Mouse (Mus musculus): ENCODE measurements around the gene Hnrnpd. TPM values are rescaled to one million over a fixed set of nuclear protein-coding genes. Genes with fewer than 3 reads are reported as not detected.
A peak's percentile ranks its signal among the peaks of the same experiment; 100 is the strongest.

The Hnrnpd gene
- polyA plus RNA-seq, 1 experiment from 2014 or later, result 245 TPM

- no peak for ATAC-seq
Measured at GRCm38 (mm10) chr5:99958666-99959065, 20.1 kb downstream of the Hnrnpd start.

DNA sequence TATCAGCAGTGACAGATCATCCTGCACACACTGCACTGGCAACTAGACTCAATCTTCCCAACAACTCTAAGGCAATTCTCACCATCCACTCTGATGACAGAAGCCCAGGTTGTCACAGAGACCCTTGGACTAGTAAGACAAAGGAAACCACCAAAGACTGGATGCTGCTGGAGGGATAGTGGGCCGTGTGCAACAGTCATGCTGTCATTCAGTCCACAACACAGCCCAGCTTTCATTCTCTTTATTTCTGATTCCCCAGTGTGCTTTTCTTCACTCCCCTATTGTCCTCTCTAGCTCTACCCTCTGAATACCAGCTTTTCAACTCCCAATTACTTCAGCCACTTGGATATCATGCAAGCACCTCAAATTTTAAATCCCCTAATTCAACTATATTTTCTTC, 24.9 kb downstream of the Hnrnpd start:
- no peak overlapping the region for H3K4me2 ChIP-seq
- ATAC-seq, result no peak
- no peaks in the 10 kb centered on the region for H3K27me3 ChIP-seq (replicated peaks)
- 52% methylated on average over 1 of the region's 1 CpGs for WGBS (ENCODE audit: insufficient replicate concordance)
- H3K9ac ChIP-seq, result no peak overlapping the region
- H3K4me3 ChIP-seq, result no peak overlapping the region
- H3K36me3 ChIP-seq, result peaks cover 46% of the 10 kb centered on the region
- H3K4me1 ChIP-seq, result no peaks in the 10 kb centered on the region; the same call in 1 of the 2 replicates
- no peak overlapping the region for H3K27ac ChIP-seq
- no peaks in the 10 kb centered on the region for H3K9me3 ChIP-seq (replicated peaks)

More at GRCm38 (mm10) chr5:99958666-99959065, 20.1 kb downstream of the Hnrnpd start:
- H3K9me3 ChIP-seq (replicated peaks), result no peaks in the 10 kb centered on the region
- whole genome bisulfite sequencing (ENCODE audit: insufficient replicate concordance), result 88% methylated on average over 1 of the region's 1 CpGs
- H3K27ac ChIP-seq, result no peak overlapping the region
- peaks cover 62% of the 10 kb centered on the region for H3K36me3 ChIP-seq
- no peak overlapping the region for H3K4me3 ChIP-seq
- no peak overlapping the region for H3K9ac ChIP-seq
- H3K4me2 ChIP-seq, result no peak overlapping the region
- H3K27me3 ChIP-seq (replicated peaks), result no peaks in the 10 kb centered on the region
- no peaks in the 10 kb centered on the region for H3K4me1 ChIP-seq

- 66% methylated on average over 5 of the region's 5 CpGs for WGBS (ENCODE audit: insufficient replicate concordance)
- ATAC-seq, result peak; percentile 58
- no peak overlapping the region for H3K27ac ChIP-seq
- no peaks in the 10 kb centered on the region for H3K9me3 ChIP-seq (replicated peaks)
- no peak overlapping the region for H3K9ac ChIP-seq
- no peak overlapping the region for H3K4me2 ChIP-seq
- H3K4me1 ChIP-seq, result no peaks in the 10 kb centered on the region; the same call in 1 of the 2 replicates
- H3K4me3 ChIP-seq, result no peak overlapping the region
- H3K27me3 ChIP-seq (replicated peaks), result no peaks in the 10 kb centered on the region
- peaks cover 33% of the 10 kb centered on the region for H3K36me3 ChIP-seq
Measured at GRCm38 (mm10) chr5:99952513-99952912, 26.2 kb downstream of the Hnrnpd start.

GRCm38 (mm10) chr5:99941776-99942502, 36.8 kb downstream of the Hnrnpd start:
- H3K4me2 ChIP-seq, result no peak overlapping the region
- WGBS (ENCODE audit: insufficient replicate concordance), result 68% methylated on average over 10 of the region's 10 CpGs

GRCm38 (mm10) chr5:99941273-99941672, 37.5 kb downstream of the Hnrnpd start:
- ATAC-seq, result no peak
- WGBS (ENCODE audit: insufficient replicate concordance), result 72% methylated on average over 10 of the region's 10 CpGs
- peaks cover 10% of the 10 kb centered on the region; the same call in 1 of the 2 replicates for H3K36me3 ChIP-seq
- H3K27ac ChIP-seq, result no peak overlapping the region
- no peaks in the 10 kb centered on the region for H3K27me3 ChIP-seq (replicated peaks)
- peaks cover 15% of the 10 kb centered on the region for H3K9me3 ChIP-seq (replicated peaks)
- H3K9ac ChIP-seq, result no peak overlapping the region
- no peak overlapping the region for H3K4me3 ChIP-seq
- H3K4me1 ChIP-seq, result no peaks in the 10 kb centered on the region
- no peak overlapping the region for H3K4me2 ChIP-seq

More at GRCm38 (mm10) chr5:99941776-99942502, 36.8 kb downstream of the Hnrnpd start:
- H3K4me3 ChIP-seq, result no peak overlapping the region
- ATAC-seq, result no peak
- peaks cover 15% of the 10 kb centered on the region for H3K9me3 ChIP-seq (replicated peaks)
- no peaks in the 10 kb centered on the region for H3K4me1 ChIP-seq
- peaks cover 10% of the 10 kb centered on the region; the same call in 1 of the 2 replicates for H3K36me3 ChIP-seq
- no peak overlapping the region for H3K27ac ChIP-seq
- H3K9ac ChIP-seq, result no peak overlapping the region
- no peaks in the 10 kb centered on the region for H3K27me3 ChIP-seq (replicated peaks)

GRCm38 (mm10) chr5:99939440-99939839, 39.3 kb downstream of the Hnrnpd start:
- Histone ChIP-seq H3K27me3 (replicated peaks) (no peaks in the 10 kb centered on the region), H3K4me3 (no peak overlapping the region), H3K4me1 (no peaks in the 10 kb centered on the region), H3K9ac (no peak overlapping the region), H3K9me3 (replicated peaks) (peaks cover 5% of the 10 kb centered on the region; the same call in 1 of the 2 replicates), H3K36me3 (peaks cover 2% of the 10 kb centered on the region; the same call in 1 of the 2 replicates), H3K27ac (no peak overlapping the region), H3K4me2 (no peak overlapping the region)
- ATAC-seq, result no peak
- 68% methylated on average over 3 of the region's 3 CpGs for WGBS (ENCODE audit: insufficient replicate concordance)

- H3K36me3 ChIP-seq, result no peaks in the 10 kb centered on the region
- no peak for ATAC-seq
- H3K9me3 ChIP-seq (replicated peaks), result no peaks in the 10 kb centered on the region
- no peak overlapping the region for H3K27ac ChIP-seq
- H3K9ac ChIP-seq, result no peak overlapping the region
- H3K4me3 ChIP-seq, result no peak overlapping the region
- 58% methylated on average over 6 of the region's 6 CpGs for WGBS (ENCODE audit: insufficient replicate concordance)
- no peaks in the 10 kb centered on the region; the same call in 1 of the 2 replicates for H3K27me3 ChIP-seq (replicated peaks)
- H3K4me1 ChIP-seq, result no peaks in the 10 kb centered on the region
- no peak overlapping the region for H3K4me2 ChIP-seq
Measured at GRCm38 (mm10) chr5:99931910-99932309, 46.8 kb downstream of the Hnrnpd start.

GRCm38 (mm10) chr5:99927951-99928350, 50.8 kb downstream of the Hnrnpd start:
- no peaks in the 10 kb centered on the region for H3K9me3 ChIP-seq (replicated peaks)
- H3K4me3 ChIP-seq, result no peak overlapping the region
- no peak overlapping the region for H3K27ac ChIP-seq
- no peak for ATAC-seq
- H3K4me2 ChIP-seq, result no peak overlapping the region
- H3K4me1 ChIP-seq, result no peaks in the 10 kb centered on the region
- H3K36me3 ChIP-seq, result no peaks in the 10 kb centered on the region
- WGBS (ENCODE audit: insufficient replicate concordance), result 30% methylated on average over 4 of the region's 4 CpGs
- no peak overlapping the region for H3K9ac ChIP-seq
- no peaks in the 10 kb centered on the region; the same call in 1 of the 2 replicates for H3K27me3 ChIP-seq (replicated peaks)

GRCm38 (mm10) chr5:99922033-99922432, 56.7 kb downstream of the Hnrnpd start:
- no peaks in the 10 kb centered on the region for H3K36me3 ChIP-seq
- no peaks in the 10 kb centered on the region for H3K4me1 ChIP-seq
- no peak overlapping the region for H3K9ac ChIP-seq
- no peak overlapping the region for H3K27ac ChIP-seq
- no peaks in the 10 kb centered on the region; the same call in 1 of the 2 replicates for H3K27me3 ChIP-seq (replicated peaks)
- no peak for ATAC-seq
- WGBS (ENCODE audit: insufficient replicate concordance), result 62% methylated on average over 8 of the region's 8 CpGs
- no peaks in the 10 kb centered on the region for H3K9me3 ChIP-seq (replicated peaks)
- no peak overlapping the region for H3K4me2 ChIP-seq
- no peak overlapping the region for H3K4me3 ChIP-seq

DNA sequence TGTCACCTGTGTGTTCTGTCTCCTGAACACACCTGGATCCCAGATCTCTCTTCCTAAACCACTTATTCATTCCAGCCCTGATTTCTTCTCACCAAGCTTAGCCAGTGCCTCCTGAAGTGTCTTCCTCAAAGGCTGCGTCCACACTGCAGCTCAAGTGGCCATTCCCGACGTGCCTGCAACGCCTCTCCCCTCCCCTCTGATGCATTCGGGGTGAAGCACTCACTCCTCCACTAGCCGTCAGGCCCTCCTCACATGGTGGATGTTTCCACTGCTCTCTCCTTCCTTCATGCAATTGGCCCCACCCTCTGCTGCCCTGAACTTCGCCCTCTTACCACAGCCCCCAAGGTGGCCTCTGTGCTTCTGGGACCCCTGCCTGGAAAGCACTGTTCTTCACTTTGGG, 63.2 kb downstream of the Hnrnpd start:
- 47% methylated on average over 7 of the region's 7 CpGs for WGBS (ENCODE audit: insufficient replicate concordance)
- ATAC-seq, result no peak
- no peaks in the 10 kb centered on the region for H3K4me1 ChIP-seq

DNA sequence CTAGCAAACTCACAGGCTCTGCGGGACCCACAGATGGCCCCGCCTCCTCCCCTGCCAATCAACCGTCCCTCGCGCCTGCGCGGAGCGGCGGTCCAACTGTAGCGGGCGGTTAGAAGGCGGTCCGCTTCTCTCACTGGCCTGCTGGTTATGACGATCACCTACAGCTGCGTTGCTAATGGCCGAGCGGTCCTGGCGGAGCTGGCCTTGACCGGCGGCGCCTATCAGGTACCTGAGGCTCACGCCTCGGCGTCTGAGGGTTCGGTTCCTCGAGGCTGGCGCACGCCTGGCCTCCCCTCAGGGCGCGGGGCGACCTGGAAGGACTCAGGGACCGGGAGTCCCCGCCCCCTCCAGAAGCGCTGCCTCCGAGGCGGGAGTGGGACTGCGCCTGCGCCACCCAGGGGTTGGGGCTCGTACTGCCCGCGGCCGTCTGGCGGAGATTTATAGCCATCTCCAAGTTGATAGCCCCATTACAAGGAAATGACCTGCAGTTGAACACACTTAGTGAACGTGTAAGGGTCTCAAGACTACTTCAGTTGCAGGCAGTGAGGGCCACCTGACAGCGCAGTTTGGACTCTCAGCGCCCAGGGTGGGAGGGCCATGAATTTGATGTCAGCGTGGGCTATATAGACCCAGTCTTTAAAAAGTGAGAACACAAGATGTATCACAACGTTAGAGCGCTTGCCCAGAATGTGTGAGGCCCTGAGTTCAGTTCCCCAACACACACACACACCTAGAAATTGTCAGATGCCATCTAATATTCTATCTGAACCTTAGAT, 72.4 kb downstream of the Hnrnpd start, which contains the start of gene Vamp9:
Vamp9 (plus strand) TSS at position 74 of the 776 bp plus-strand sequence.
- H3K9ac ChIP-seq, result peak within 1 kb of the TSS; percentile 55
- WGBS (ENCODE audit: insufficient replicate concordance), result 7% methylated on average over 49 of the region's 49 CpGs
- peaks cover 10% of the 10 kb centered on the region for H3K4me1 ChIP-seq
- no peaks in the 10 kb centered on the region for H3K9me3 ChIP-seq (replicated peaks)
- ATAC-seq, result peak; percentile 98
- H3K4me2 ChIP-seq, result peak within 1 kb of the TSS; percentile 74
- H3K4me3 ChIP-seq, result peak within 1 kb of the TSS; percentile 59
- H3K27ac ChIP-seq, result peak within 1 kb of the TSS; percentile 73
- no peaks in the 10 kb centered on the region for H3K27me3 ChIP-seq (replicated peaks)
- no peaks in the 10 kb centered on the region for H3K36me3 ChIP-seq

More for the DNA sequence above, 63.2 kb downstream of the Hnrnpd start:
- Histone ChIP-seq H3K36me3 (no peaks in the 10 kb centered on the region), H3K27me3 (replicated peaks) (no peaks in the 10 kb centered on the region), H3K27ac (no peak overlapping the region), H3K4me3 (no peak overlapping the region), H3K4me2 (no peak overlapping the region), H3K9me3 (replicated peaks) (no peaks in the 10 kb centered on the region), H3K9ac (no peak overlapping the region)

Measured in liver, embryonic 12.5 days (tissue).